Mouse (Mus musculus) myocyte (in vitro differentiated cells): ENCODE data around the gene Uap1.

Experiments
- E2F4 ChIP-seq: IDR thresholded peaks from one replicate; pipeline ENCODE4 v1.6.1; 2011; ENCODE audit warnings: mild to moderate bottlenecking, control low read depth, moderate library complexity; ENCODE audit not compliant: insufficient read depth
- POLR2A ChIP-seq: IDR thresholded peaks from one replicate; pipeline ENCODE4 v1.6.1; 2011; ENCODE audit warnings: low read depth, mild to moderate bottlenecking, control low read depth, moderate library complexity; ENCODE audit not compliant: insufficient read length
- POLR2AphosphoS2 ChIP-seq: IDR thresholded peaks from one replicate; pipeline ENCODE4 v1.6.1; 2011; ENCODE audit warnings: low read depth, control low read depth; ENCODE audit not compliant: insufficient read length
- TCF12 ChIP-seq: IDR thresholded peaks from one replicate; pipeline ENCODE4 v1.6.1; 2011; ENCODE audit warnings: mild to moderate bottlenecking, control low read depth; ENCODE audit not compliant: poor library complexity, insufficient read depth, severe bottlenecking
- TCF3 ChIP-seq: IDR thresholded peaks from one replicate; pipeline ENCODE4 v1.6.1; 2011; ENCODE audit warnings: low read depth, control low read depth; ENCODE audit not compliant: insufficient read length

DNA sequence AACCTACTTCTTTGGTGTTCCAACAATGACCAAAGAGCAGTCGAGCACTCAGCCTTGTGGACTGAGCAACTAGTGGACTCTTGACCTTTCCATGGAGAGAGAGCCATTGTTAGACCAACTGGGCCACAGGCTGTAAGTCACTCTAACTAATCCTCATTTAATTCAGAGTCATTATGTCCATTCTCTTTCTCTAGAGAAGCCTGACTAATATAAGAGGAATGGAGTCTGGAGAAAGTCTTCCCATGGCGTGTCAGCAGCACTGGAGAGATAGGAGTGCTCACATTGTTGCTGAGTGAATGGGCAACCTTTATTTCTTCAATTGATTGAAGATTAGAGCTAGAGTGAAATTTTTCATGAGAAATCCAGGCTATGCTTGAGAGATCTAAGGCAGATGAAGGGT is 50.1 kb downstream of the Uap1 start:
- TF ChIP-seq E2F4 (no peak), POLR2A (no peak), POLR2AphosphoS2 (no peak), TCF3 (no peak), TCF12 (no peak)
